Mouse (Mus musculus) brain, embryonic 18.5 days (tissue): ENCODE measurements around the gene Rnaset2b.
"Not testable (repeated sequence)": the region's sequence is repeated elsewhere in the genome, so short reads cannot be mapped to it uniquely, and the experiment has no call there.

ENCODE experiments used
- DNase-seq: peaks from one replicate; pipeline ENCODE4 v3.0.0-alpha.2; 2012; ENCODE audit warnings: low read depth, low spot score

Rnaset2b gene

DNA sequence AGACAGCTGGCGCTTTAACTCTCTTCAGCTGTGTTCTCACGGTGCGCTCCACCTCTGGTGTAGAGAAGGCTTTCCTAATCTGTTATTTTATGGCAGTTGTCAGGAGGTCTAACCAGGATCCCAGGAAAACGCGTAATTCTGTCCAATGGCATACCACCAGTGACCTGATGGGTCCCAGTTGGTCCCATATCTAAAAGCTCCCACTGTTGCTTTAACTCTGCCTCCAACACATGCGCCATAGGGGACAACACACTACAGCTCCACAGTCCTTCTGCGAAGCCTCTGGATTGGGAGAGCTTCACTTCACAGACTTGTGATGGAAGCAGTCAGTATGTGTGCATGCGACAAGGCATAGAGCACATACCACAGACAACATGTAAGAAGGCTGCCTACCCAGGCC is 9.7 kb downstream of the Rnaset2b start:
- not testable (repeated sequence) for DNase-seq

DNA sequence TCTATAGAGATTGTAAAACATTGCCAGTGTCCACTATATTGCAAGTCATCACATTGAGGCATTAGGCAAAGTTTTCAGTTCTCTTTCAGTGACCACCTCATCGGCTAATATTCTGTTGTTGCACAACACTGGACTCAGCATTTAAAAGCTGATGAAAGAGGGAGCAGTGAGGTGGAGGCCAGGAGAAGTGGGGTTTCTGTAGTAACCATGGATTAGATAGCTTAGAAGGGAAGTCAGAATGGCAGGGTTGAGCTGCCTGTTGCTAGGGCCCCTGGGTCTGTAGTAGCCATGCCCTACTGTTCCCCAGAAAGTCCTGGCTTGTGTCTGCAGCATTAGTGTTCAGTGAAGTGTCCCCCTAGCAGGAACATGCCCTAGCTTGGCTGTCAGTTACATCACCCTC is 15.7 kb downstream of the Rnaset2b start:
- DNase-seq: not testable (repeated sequence)

DNA sequence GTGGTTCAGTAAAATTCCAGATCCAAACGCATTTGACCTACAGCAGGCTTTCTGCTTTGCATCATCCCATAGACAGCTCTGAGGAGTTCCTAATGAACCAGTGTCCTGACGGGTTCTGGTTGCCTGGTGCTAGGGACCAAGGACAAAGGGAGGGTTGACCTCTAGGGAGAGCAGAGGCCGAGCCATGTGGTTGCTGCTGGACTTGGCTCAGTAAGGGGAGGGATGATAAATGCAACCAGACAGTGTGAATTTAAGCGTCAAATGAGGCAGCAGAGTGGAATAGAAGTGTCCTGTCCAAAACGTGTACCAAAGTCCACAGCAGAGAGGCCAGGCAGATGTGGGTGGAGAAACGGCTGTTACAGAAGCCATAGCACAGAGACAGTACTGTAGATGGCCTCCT is 25.1 kb downstream of the Rnaset2b start:
- not testable (repeated sequence) for DNase-seq

DNA sequence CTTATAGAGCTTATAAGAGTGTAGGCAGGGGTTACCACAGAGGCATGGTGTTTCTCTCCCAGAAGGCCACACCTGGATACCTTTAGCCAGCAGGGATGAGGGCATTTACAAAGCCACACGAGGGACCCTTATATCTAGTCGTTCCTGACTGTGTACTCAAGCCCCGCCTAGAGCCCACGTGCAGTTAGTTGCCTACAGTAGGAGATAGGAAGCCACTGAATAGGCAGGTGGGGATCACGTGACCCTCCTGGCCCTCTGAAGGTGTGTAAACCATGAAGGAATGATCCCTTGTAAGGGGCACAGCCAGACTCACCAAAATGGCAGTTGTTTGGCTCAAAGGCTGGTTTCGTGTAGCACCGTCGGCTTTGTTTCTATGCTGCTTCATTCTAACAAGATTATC is 26.4 kb downstream of the Rnaset2b start:
- not testable (repeated sequence) for DNase-seq

DNA sequence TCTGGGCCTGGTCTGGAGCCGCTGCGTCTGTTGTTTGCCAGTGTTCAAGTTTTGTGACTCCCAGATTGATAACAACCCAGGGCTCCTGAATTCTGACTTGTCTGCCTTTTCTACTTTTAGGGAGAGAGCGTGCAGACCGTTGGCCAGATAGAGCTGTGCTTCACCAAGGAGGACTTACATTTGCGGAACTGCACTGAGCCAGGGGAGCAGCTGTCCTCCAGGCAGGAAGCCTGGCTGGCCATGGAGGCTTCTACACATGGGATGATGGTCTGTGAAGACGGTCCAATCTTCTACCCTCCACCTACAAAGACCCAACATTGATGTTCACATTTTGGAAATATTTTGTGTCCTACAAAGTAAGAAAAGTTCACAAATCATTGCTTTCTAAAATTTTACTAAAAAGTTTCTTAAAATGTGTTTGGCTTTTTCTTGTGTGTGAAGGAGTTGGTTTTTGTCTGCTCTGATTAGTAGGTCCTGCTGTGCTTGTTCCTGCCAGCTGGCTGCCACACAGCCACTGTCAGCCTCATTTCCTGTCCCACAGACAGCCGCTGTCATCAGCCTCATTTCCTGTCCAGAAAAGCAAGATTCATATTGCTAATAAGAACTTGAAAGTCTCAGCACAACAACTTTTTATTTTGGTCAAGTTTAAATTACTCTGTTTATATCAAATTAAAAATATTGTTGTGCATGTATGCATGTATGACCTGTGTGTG is 27.5 kb downstream of the Rnaset2b start:
- DNase-seq: not testable (repeated sequence)

DNA sequence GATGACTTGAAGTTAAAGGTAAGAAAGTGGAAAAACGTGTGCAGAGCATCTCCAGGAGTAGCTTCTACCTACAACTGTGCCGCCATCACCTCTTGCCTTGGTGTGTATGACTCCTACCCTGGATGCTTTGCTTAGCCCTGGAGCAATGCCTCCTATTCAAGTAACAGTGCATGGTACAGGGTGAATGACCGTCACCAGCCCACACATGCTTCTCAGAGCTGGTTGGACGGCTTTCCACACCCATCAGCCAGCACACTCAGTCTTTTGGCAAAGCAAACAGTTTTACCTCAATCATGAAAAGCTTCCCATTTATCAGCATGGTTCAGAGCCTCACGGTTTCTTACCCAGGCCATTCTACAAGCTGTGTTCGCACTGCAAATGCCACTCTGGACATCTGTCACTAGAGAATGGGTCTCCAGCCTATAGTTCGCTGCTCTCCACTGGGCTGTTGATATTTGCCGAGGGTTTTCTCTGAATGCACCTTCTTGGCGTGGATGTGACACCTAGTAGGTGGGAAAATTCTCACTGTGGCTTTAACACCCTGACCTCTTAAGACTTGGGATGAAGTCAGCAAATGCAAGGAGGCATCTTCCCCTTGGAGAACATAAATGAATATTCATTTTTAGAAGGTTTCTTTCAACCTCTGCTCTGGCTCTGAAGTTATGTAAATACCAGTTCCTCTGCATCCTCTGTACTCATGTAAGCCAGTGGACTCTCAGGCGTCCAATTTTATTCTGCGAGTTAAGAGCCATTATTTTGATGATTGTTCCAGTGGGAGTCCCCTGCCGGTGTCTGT is 31.6 kb downstream of the Rnaset2b start:
- not testable (repeated sequence) for DNase-seq

DNA sequence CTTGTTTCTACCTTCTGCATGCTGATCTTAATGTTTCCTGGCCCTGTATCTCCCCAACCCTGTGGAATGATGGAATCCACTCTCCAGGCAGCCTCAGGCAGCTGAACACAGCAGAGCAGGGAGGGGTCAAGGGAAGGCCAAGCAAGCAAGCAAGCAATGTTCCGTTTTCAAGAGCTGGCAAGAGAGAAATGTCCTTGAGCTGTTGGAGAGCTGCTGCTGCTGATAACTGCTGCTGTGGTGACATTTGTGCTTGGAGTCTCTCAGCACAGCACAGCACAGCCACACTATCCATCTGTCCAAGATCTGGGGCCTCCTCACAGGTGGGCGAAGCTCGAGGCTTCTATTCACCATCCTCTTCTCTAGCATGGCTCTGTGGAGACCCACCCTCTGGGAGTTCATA is 33.0 kb downstream of the Rnaset2b start:
- DNase-seq: not testable (repeated sequence)

DNA sequence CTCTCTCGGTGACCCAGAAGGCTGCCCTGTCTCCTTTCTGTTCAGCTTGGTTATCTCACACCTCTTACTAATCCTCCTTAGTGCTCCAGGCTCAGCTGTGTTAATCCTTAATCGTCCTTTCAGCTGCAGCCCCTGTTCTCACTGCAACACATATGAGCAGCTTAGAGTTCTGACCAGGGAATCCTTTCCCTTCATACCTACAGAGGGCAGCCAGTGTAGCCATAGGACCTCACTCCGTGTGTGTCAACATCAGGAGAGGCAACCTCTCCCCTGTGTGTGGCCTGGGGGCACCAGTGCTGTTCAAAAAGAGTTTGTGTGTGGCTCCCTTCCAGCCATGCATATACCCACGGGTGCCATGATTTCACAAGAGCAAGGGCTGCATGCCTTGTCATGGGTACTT is 35.2 kb downstream of the Rnaset2b start:
- not testable (repeated sequence) for DNase-seq

DNA sequence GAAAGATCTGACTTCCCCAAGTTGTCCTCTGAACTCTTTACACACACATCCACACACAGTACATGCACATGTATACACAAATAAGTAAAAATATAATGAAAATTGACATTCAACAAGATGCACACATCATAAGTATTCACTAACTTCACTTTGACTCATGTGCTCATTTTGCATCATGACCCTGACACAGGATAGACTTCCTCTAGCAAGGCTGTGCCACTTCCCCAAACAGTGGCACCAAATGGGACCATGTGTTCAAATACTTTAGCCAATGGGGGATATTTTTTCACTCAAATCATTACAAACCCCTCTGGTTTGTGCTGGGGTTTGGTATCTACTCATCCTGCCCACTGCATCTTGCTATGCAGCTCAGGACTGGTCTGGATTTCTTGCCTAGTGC is 38.5 kb downstream of the Rnaset2b start:
- not testable (repeated sequence) for DNase-seq

DNA sequence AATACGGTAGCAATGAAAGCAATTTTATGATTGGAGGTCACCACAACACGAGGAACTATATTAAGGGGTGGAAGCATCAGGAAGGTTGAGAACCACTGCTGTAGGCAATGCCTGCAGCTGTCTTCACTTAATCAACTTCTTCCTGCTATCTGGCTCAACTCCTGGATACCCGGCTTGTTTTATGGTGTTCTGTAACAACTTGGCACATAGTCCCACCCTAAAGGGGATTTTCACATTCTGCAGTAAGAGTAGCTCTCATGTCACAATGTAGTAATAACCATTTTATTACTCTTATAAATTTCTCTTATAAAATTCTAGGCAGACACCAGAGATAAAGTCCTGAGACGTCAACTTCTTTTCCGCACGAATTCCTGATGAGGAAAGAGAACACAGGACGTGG is 39.0 kb downstream of the Rnaset2b start:
- not testable (repeated sequence) for DNase-seq

DNA sequence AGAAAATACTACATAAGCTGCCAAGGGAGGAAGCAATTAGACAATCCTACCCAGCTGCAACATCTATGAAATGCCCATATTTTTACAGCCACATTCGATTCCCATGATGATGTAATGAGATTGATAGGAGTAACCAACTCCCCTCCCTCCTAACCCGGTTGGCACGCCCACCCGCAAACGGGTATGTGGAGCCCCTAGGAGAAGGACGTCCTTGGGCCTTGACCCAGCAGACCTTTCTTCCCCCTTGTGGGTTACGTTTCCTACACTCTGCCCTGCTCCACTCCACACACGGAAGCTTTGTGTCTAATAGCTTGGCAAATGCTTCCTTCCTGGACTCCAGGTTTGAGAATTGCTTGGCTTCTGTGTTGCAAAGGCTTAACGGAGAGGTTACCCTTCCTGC is 39.5 kb downstream of the Rnaset2b start:
- not testable (repeated sequence) for DNase-seq

DNA sequence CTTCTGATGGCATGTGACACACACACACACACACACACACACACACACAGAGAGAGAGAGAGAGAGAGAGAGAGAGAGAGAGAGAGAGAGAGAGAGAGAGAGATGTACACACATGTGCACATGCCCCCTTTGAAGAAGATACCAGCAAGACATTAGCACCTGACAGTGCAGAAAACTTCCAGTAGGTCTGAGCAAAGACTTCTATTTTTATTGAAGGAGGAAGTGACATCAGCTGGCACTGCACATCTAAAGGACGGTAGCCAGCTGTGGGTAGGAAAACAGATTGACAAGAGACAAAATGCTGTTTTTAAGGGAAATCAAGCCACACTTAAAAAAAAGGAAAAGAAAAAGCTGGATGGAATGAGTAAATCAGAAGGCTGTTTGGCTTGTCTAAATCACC is 43.8 kb downstream of the Rnaset2b start:
- DNase-seq: not testable (repeated sequence)

DNA sequence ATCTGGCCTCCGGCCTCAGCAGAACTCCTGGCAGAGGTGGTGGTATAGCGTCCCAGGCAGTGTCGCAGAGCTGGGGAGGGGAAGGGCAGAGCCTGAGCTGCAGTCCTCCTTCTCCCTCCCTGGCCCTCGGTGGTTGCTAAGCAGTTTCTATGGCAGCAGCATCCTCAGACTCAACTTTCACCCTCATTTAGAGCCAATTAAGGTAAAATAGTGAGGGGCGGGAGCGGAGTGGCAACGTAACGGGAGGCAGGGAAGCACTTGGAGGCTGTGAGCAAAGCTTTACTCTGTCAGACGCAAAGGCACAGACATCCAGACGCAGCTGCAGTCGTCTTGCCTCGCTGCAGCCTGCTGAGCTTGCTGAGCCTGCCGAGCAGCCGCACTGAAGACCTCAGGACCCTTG is 54.8 kb downstream of the Rnaset2b start, which contains the start of gene Gm1604a:
Gene Gm1604a (plus strand): TSS at position 312 of the 400 bp plus-strand sequence.
- not testable (repeated sequence) for DNase-seq

DNA sequence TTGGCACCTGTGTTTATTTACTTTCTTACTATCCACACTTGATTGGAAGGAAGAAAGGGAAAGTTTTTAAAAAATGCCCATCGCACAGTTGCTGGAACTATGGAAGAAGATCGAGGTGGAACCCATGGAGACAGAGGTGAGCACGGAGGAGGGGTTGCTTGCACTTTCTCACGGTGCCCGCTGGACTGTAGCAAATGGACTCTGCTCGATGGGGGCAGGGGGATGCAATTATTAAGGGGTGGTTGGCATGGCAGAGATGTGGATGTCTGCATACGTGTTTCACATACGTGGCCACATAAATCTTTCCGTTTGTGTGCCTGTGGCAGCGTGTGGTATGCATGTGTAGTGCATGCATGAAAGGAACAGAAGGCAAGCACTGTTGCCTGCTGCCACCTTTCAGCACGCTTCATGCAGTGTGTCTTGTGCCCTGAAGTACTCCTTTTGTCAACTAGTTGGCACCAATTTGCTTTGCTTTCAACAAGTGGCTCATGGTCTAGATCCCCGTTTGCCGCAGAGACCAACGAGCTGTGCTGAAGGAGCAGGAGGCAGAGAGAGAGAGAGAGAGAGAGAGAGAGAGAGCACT is 55.4 kb downstream of the Rnaset2b start:
- not testable (repeated sequence) for DNase-seq

DNA sequence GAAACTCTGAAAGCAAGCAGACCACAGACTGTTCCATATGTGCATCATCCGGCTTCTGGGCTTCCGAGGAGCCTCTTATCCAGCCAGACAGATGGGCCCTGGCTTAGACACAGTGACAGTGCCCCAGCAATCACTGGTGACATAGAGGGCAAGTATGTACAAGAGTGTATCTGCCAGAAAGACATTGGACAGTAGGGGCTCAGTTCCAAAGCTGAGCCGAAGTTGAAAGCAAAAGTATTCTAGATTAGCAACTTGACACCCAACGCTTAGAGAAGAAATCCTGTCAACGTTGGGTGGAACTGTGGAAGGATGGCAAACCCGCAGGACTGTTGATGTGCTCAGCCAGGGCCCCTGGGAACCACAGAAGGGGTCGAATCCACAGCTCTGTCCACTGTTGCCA is 59.8 kb downstream of the Rnaset2b start:
- not testable (repeated sequence) for DNase-seq

DNA sequence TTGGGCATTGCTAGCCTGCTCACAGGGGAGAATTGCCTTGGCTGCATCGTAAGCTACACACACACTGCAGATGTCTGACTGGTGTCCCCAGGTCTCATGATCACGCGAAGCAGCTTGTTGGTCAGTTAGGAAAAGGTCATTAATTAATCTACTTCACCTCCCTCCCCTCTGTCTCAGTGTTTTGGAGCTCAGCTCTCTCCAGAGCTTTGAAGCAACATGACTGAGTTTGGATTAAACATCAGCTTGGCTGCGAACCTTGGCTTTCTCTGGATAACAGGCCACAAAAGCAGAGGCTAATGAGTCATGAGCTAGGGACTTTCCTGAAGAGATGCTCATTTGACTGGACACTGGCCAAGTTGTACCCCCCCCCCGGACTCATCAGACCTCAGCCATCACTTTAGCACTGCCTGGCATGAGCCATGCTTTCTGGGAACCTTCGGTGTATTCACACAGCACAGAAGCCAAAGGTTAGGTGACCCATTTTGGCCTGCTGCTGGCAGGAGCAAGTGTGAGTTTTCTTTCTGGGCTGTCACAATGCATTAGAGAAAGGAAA is 60.3 kb downstream of the Rnaset2b start:
- DNase-seq: not testable (repeated sequence)

DNA sequence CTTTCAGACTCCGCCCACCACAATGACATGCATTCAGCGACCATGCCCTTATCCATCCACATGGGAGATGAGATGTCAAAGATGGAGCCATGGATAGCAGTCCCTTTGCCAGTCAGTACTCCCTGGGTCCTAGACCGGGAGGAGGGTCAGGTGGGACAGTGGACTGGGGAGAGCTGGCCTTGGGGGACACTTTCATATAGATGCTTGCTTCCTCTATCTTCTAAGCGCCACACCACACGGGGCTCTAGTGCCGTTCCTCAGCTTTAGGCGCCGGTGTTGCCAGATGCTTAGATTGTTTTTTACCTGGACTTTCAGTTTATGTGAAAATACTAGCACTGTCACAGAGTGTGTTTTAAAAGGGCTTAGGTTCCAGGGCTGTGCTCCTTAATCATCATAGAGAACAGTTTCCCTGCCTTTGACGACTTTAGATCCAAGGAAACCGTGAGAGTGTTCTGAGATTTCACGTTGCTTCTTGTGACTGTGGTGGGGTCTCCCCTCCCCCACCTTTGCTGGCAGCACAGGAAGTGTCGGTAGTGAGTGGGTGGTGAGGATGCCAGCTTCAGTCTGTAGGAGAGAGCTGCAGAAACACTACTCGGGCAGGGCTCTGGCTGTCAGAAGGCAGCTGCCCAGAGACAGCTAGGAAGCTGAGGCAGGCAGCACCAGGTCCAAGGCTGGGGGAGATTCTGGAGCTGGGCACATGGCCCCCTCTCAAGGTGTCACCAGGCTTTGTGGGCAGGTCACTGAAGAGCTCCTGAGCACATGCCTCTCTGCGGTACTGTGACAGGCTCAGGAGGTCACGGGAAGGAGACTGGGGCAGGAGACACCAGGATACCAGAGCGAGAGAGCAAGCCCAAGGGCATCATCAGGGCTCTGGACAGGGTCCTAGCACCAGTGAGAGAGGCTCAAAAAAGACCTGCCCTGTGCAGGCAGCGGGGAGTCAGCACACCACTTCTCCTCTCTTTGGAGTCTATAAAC is 63.0 kb downstream of the Rnaset2b start:
- DNase-seq: not testable (repeated sequence)
